Mouse (Mus musculus) lung, adult 18-20 months (tissue): ENCODE measurements around the gene Eepd1.
A peak's percentile ranks its signal among the peaks of the same experiment; 100 is the strongest.
"Not testable (repeated sequence)": the region's sequence is repeated elsewhere in the genome, so short reads cannot be mapped to it uniquely, and the experiment has no call there.

Experiments
- DNase-seq, 2 experiments: peaks; one replicate each; pipeline ENCODE4 v3.0.0; 2022; ENCODE audit warnings: mixed read lengths in 2 of 2

The Eepd1 gene

GRCm38 (mm10) chr9:25481344-25482095 lies at the start of gene Eepd1:
Gene Eepd1 (plus strand): TSS chr9:25481547.
- DNase-seq: peak; percentile 94 to 95

GRCm38 (mm10) chr9:25438836-25439235 lies 42.5 kb upstream of the Eepd1 start:
- peak in 1 of 2 experiments; percentile 3 for DNase-seq

GRCm38 (mm10) chr9:25440046-25440445 lies 41.3 kb upstream of the Eepd1 start:
- not testable (repeated sequence) for DNase-seq

GRCm38 (mm10) chr9:25442041-25442440 lies 39.3 kb upstream of the Eepd1 start:
- DNase-seq: no peak

GRCm38 (mm10) chr9:25443029-25443428 lies 38.3 kb upstream of the Eepd1 start:
- DNase-seq: no peak

- no peak for DNase-seq
Observed at GRCm38 (mm10) chr9:25443546-25443945, 37.8 kb upstream of the Eepd1 start.

- DNase-seq: no peak
Observed at GRCm38 (mm10) chr9:25450394-25450793, 31.0 kb upstream of the Eepd1 start.

- DNase-seq: no peak
Observed at GRCm38 (mm10) chr9:25455027-25455426, 26.3 kb upstream of the Eepd1 start.

GRCm38 (mm10) chr9:25460835-25461555 lies 20.4 kb upstream of the Eepd1 start:
- no peak for DNase-seq

GRCm38 (mm10) chr9:25464305-25464704 lies 17.0 kb upstream of the Eepd1 start:
- DNase-seq: no peak

GRCm38 (mm10) chr9:25479392-25480020 lies 1.8 kb upstream of the Eepd1 start:
- DNase-seq: no peak

- DNase-seq: no peak
Observed at GRCm38 (mm10) chr9:25480676-25481075, 671 bp upstream of the Eepd1 start.

- no peak for DNase-seq
Observed at GRCm38 (mm10) chr9:25482322-25482998, 1.1 kb downstream of the Eepd1 start.

- no peak for DNase-seq
Observed at GRCm38 (mm10) chr9:25482999-25483347, 1.6 kb downstream of the Eepd1 start.

GRCm38 (mm10) chr9:25483931-25484618 lies 2.7 kb downstream of the Eepd1 start:
- DNase-seq: no peak

- DNase-seq: no peak
Observed at GRCm38 (mm10) chr9:25484619-25484986, 3.3 kb downstream of the Eepd1 start.

- DNase-seq: no peak
Observed at GRCm38 (mm10) chr9:25485006-25485405, 3.7 kb downstream of the Eepd1 start.

- DNase-seq: peak; percentile 57 to 68
Observed at GRCm38 (mm10) chr9:25485406-25485805, 4.1 kb downstream of the Eepd1 start.

GRCm38 (mm10) chr9:25486246-25486807 lies 5.0 kb downstream of the Eepd1 start:
- peak in 1 of 2 experiments; percentile 38 for DNase-seq

GRCm38 (mm10) chr9:25487446-25488110 lies 6.2 kb downstream of the Eepd1 start:
- DNase-seq: no peak

- DNase-seq: no peak
Observed at GRCm38 (mm10) chr9:25488581-25488980, 7.2 kb downstream of the Eepd1 start.
